Mouse (Mus musculus): ENCODE results near the gene Tcn2. TPM values are rescaled to one million over a fixed set of nuclear protein-coding genes. Genes with fewer than 3 reads are reported as not detected.

The Tcn2 gene
- polyA plus RNA-seq, 1 experiment from 2014 or later, result 21.1 TPM

DNA sequence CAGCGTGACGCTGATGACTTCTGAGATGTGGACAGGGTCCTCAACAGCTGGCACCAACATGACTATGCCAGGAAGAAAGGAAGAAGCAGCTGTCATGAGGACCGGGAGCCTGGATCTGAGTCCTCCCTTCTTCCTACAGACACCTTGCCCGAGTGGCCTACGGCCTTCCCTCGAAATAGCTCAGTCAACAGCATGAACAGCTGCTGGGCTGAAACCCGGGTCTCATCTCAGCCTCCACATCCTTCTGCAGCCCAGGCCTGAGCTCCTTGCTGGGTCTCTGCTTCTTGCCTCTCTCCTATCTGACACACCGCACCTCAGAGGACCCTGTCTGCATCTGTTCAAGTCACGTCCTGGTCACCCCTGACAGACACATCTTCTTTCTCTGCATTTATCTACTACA, 9.8 kb downstream of the Tcn2 start:
- H3K9me3 ChIP-seq (ENCODE audit: control insufficient read depth, low read length), result no peaks in the 10 kb centered on the region
- H3K4me1 ChIP-seq (replicated peaks; ENCODE audit: control insufficient read depth, insufficient read depth, low read length), result no peaks in the 10 kb centered on the region
- H3K9ac ChIP-seq (ENCODE audit: low read depth, low read length), result no peak overlapping the region
- no peak overlapping the region for H3K27ac ChIP-seq (ENCODE audit: low read depth, low read length)
- H3K4me3 ChIP-seq (ENCODE audit: low read depth, low read length), result no peak overlapping the region
- H3K4me2 ChIP-seq, result no peak overlapping the region
- ATAC-seq (replicated peaks; ENCODE audit: low FRiP score) (no peak), DNase-seq (ENCODE audit: low spot score) (no peak)
- no peaks in the 10 kb centered on the region for H3K27me3 ChIP-seq (replicated peaks; ENCODE audit: control insufficient read depth, insufficient read depth, low read length)
- peaks cover 3% of the 10 kb centered on the region; the same call in 1 of the 2 replicates for H3K36me3 ChIP-seq (ENCODE audit: control insufficient read depth, insufficient read depth, low read length)
- 88% methylated on average over 9 of the region's 9 CpGs for WGBS

DNA sequence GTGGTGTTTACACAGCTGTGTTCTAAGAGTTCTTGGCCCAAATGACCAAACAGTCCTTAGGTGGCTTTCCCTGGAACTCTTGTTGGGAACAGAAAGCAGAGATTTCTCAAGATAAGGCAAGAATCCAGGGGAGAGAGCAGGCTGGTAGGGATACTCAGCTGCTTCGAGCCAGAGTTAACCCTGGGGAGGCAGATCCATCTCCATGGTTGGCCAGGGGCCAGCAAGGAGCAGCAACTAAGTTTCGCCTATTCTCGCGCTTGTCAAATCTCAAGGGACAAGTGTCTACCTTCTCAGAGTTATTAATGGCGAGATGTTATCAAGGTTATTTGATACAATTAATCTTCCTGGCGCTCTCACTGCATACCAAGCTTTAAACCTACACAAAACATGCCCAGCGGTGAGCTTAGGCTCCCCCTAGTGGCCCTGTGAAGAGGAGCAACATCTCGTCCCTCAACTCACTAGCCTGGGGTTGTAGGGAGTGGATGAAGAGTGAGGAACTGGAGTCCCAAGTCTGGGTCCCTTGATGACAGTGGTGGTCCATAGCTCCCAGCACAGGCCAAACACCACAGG, 10.6 kb downstream of the Tcn2 start:
- WGBS, result 35% methylated on average over 8 of the region's 8 CpGs
- ATAC-seq (replicated peaks; ENCODE audit: low FRiP score), result no peak

DNA sequence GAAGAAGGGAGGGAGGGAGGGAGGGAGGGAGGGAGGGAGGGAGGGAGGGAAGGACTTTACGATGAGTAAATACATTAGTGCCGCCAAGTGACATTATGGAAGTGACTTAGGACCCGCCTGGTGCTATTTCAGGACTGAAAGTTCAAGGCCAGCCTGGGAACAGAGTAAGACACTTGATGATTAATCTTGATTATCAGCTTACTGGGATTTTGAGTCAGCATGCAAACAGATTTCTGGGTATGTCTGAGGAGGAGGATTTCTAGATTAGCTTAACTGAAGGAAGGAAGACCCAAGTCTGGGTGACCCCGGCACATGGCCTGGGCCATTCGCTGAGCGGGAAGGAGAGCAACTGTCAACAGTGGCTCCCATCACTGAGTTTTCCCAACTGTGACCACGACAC, 11.5 kb downstream of the Tcn2 start:
- no peaks in the 10 kb centered on the region; the same call in 1 of the 2 replicates for H3K36me3 ChIP-seq (ENCODE audit: control insufficient read depth, insufficient read depth, low read length)
- no peak overlapping the region for H3K9ac ChIP-seq (ENCODE audit: low read depth, low read length)
- no peaks in the 10 kb centered on the region for H3K27me3 ChIP-seq (replicated peaks; ENCODE audit: control insufficient read depth, insufficient read depth, low read length)
- H3K4me3 ChIP-seq (ENCODE audit: low read depth, low read length), result no peak overlapping the region
- DNase-seq (ENCODE audit: low spot score) (no peak), ATAC-seq (replicated peaks; ENCODE audit: low FRiP score) (no peak)
- H3K9me3 ChIP-seq (ENCODE audit: control insufficient read depth, low read length), result no peaks in the 10 kb centered on the region
- H3K4me2 ChIP-seq, result no peak overlapping the region
- H3K4me1 ChIP-seq (replicated peaks; ENCODE audit: control insufficient read depth, insufficient read depth, low read length), result no peaks in the 10 kb centered on the region
- H3K27ac ChIP-seq (ENCODE audit: low read depth, low read length), result no peak overlapping the region
- WGBS, result 89% methylated on average over 7 of the region's 7 CpGs

More for the DNA sequence above, 10.6 kb downstream of the Tcn2 start:
- Histone ChIP-seq H3K36me3 (ENCODE audit: control insufficient read depth, insufficient read depth, low read length) (peaks cover 3% of the 10 kb centered on the region; the same call in 1 of the 2 replicates), H3K27ac (ENCODE audit: low read depth, low read length) (no peak overlapping the region), H3K4me3 (ENCODE audit: low read depth, low read length) (no peak overlapping the region), H3K27me3 (replicated peaks; ENCODE audit: control insufficient read depth, insufficient read depth, low read length) (no peaks in the 10 kb centered on the region), H3K9ac (ENCODE audit: low read depth, low read length) (no peak overlapping the region), H3K4me1 (replicated peaks; ENCODE audit: control insufficient read depth, insufficient read depth, low read length) (no peaks in the 10 kb centered on the region), H3K9me3 (ENCODE audit: control insufficient read depth, low read length) (no peaks in the 10 kb centered on the region), H3K4me2 (no peak overlapping the region)
- DNase-seq (ENCODE audit: low spot score), result no peak

- Histone ChIP-seq H3K36me3 (ENCODE audit: control insufficient read depth, insufficient read depth, low read length) (no peaks in the 10 kb centered on the region; the same call in 1 of the 2 replicates), H3K27me3 (replicated peaks; ENCODE audit: control insufficient read depth, insufficient read depth, low read length) (0 out of 2 replicates have a peak, but pooled peaks cover 3% of the 10 kb centered on the region), H3K9ac (ENCODE audit: low read depth, low read length) (no peak overlapping the region), H3K9me3 (ENCODE audit: control insufficient read depth, low read length) (no peaks in the 10 kb centered on the region), H3K4me3 (ENCODE audit: low read depth, low read length) (no peak overlapping the region), H3K27ac (ENCODE audit: low read depth, low read length) (no peak overlapping the region), H3K4me2 (no peak overlapping the region), H3K4me1 (replicated peaks; ENCODE audit: control insufficient read depth, insufficient read depth, low read length) (peaks cover 4% of the 10 kb centered on the region)
- WGBS, result 62% methylated on average over 1 of the region's 1 CpGs
- DNase-seq (ENCODE audit: low spot score) (no peak), ATAC-seq (replicated peaks; ENCODE audit: low FRiP score) (no peak)
Observed at GRCm38 (mm10) chr11:3918738-3919137, 13.2 kb downstream of the Tcn2 start.

DNA sequence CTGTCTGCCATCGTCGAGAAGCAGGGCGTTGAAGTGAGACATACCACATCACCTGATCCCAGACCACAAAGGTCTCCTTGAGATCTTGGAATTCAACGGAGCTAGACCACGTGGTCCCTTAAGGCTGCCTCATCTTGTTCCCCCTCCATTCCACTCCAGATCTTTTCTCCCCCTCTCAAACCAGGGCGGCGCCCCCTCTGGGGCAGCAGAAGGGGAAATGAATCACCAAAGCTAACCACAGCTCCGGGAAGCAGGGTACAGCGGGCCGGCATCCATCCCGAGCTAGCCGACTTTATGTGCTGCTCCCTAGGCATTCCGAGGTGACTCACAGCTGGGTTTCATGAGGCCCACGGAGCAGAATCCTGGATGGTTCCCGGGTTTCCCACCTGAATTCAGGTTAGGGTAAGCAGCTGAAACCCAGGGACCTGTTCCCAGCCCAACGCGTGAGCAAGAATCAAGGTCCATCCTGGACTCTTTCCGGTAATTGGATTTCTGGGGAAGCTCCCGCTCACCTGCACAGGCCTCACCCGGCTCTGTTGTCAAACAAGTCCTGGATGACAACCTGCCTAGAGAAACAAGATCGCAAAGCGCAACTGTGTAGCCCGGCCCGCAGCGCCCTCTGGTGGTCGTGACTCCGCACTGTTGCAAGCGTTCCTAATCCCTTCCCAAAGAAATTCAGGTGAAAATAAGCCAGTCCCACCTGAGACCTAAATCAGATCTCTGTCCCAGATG, 17.7 kb downstream of the Tcn2 start, which contains the start of gene Slc35e4:
Gene Slc35e4, minus strand, starts transcription at position 556 of the 732 bp plus-strand sequence.
- H3K9me3 ChIP-seq (ENCODE audit: control insufficient read depth, low read length), result no peaks in the 10 kb centered on the region
- WGBS, result under 1% methylated on average over 28 of the region's 28 CpGs
- H3K4me1 ChIP-seq (replicated peaks; ENCODE audit: control insufficient read depth, insufficient read depth, low read length), result peaks cover 15% of the 10 kb centered on the region
- DNase-seq (ENCODE audit: low spot score) (peak; percentile 84), ATAC-seq (replicated peaks; ENCODE audit: low FRiP score) (peak; percentile 62)
- H3K4me2 ChIP-seq, result peak within 1 kb of the TSS; percentile 96
- no peak within 1 kb of the TSS for H3K27ac ChIP-seq (ENCODE audit: low read depth, low read length)
- H3K27me3 ChIP-seq (replicated peaks; ENCODE audit: control insufficient read depth, insufficient read depth, low read length), result peaks cover 20% of the 10 kb centered on the region
- peak within 1 kb of the TSS; percentile 63 for H3K4me3 ChIP-seq (ENCODE audit: low read depth, low read length)
- no peaks in the 10 kb centered on the region for H3K36me3 ChIP-seq (ENCODE audit: control insufficient read depth, insufficient read depth, low read length)
- H3K9ac ChIP-seq (ENCODE audit: low read depth, low read length), result peak within 1 kb of the TSS; percentile 50

DNA sequence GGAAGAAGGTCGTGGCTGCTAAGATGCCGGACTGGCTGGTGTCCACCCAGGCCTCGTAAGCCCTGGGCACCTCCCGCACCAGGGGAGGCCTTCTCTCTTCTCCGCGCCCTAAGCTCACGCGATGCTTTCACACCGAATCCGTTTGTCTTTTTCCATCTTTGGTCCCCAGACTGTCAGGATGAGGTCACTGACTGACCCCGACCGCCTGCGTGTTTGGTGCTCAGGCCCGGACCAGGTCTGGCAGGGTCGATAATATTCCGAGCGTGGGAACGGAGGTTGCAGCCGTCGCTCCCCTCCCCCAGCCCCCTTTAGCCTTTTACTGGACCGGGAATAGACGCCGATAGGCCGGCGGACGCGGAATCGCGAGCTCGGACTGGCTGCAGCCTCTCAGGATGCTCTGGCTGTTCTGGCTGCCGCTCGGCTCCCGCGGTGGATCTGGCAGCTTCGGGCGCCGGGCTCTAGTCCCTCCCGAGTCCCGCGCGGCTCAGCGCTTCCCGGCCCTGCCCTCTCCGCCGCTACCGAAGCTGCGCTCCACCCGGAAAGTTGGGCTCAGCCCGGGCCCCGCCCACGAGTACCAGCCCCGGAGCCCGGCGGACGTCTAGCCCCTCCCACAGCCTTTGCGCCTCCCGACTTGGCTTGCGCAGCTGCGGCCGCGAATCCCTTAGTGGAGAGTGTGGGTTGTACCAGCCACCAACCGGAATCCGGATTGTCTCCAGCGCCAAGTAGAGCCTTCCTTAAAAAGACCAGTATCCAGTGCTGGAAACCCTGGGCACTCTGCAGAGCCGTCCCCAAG, 18.4 kb downstream of the Tcn2 start:
- H3K4me1 ChIP-seq (replicated peaks; ENCODE audit: control insufficient read depth, insufficient read depth, low read length), result peaks cover 19% of the 10 kb centered on the region
- peak; percentile 80 for DNase-seq (ENCODE audit: low spot score)
- H3K4me3 ChIP-seq (ENCODE audit: low read depth, low read length), result peak overlapping the region; percentile 63
- ATAC-seq (replicated peaks; ENCODE audit: low FRiP score), result peak; percentile 80
- peaks cover 20% of the 10 kb centered on the region for H3K27me3 ChIP-seq (replicated peaks; ENCODE audit: control insufficient read depth, insufficient read depth, low read length)
- H3K9me3 ChIP-seq (ENCODE audit: control insufficient read depth, low read length), result no peaks in the 10 kb centered on the region
- H3K9ac ChIP-seq (ENCODE audit: low read depth, low read length), result peak overlapping the region; percentile 50
- H3K27ac ChIP-seq (ENCODE audit: low read depth, low read length), result no peak overlapping the region
- WGBS, result under 1% methylated on average over 65 of the region's 65 CpGs
- H3K36me3 ChIP-seq (ENCODE audit: control insufficient read depth, insufficient read depth, low read length), result no peaks in the 10 kb centered on the region
- H3K4me2 ChIP-seq, result peak overlapping the region; percentile 96

- H3K9ac ChIP-seq (ENCODE audit: low read depth, low read length), result peak overlapping the region; percentile 26; the same call in 1 of the 2 replicates
- H3K4me2 ChIP-seq, result peak overlapping the region; percentile 96
- WGBS, result 9% methylated on average over 16 of the region's 16 CpGs
- H3K27me3 ChIP-seq (replicated peaks; ENCODE audit: control insufficient read depth, insufficient read depth, low read length), result peaks cover 20% of the 10 kb centered on the region
- DNase-seq (ENCODE audit: low spot score), result peak; percentile 51
- H3K4me1 ChIP-seq (replicated peaks; ENCODE audit: control insufficient read depth, insufficient read depth, low read length), result peaks cover 19% of the 10 kb centered on the region
- H3K36me3 ChIP-seq (ENCODE audit: control insufficient read depth, insufficient read depth, low read length), result no peaks in the 10 kb centered on the region
- H3K9me3 ChIP-seq (ENCODE audit: control insufficient read depth, low read length), result no peaks in the 10 kb centered on the region
- ATAC-seq (replicated peaks; ENCODE audit: low FRiP score), result no peak
- H3K27ac ChIP-seq (ENCODE audit: low read depth, low read length), result no peak overlapping the region
- peak overlapping the region; percentile 63 for H3K4me3 ChIP-seq (ENCODE audit: low read depth, low read length)
Observed at GRCm38 (mm10) chr11:3912875-3913271, 19.1 kb downstream of the Tcn2 start.

DNA sequence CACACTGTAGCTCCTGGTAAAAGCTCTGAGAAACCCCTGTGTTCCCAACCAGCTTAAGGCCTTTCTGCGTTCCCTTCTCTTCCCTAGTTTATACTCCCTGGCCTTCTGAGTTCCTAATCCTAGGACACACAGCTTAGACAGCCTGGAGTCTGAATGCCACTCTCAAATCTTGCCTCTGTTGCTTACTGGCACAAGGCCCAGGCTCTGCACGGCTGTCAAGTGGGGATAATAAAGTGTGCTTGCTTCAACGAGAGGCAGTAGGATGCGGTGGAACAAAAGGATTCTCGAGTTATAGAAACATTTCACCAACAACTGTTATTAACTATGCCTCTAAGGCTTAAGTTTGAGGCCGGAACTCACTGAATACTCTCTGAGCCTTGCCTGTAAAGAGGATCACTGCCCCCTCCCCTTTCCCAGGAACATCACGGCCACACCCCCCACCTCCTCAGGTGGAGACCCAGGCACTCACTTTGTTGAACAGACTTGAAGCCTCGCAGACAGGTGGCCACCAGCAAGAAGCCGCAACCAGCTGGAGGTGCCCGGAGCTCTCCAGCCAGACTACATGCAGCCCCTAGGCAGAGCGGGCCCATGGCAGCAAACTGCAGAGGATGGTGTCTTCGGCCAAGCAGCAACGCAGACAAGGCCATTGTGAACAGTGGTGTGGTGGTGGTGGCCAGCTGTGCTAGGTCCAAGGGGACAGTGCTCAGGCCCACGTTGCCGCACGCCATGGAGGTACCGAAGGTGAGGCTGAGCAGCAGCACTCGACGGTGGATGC, 19.7 kb downstream of the Tcn2 start:
- DNase-seq (ENCODE audit: low spot score), result no peak
- Histone ChIP-seq H3K9ac (ENCODE audit: low read depth, low read length) (no peak overlapping the region), H3K36me3 (ENCODE audit: control insufficient read depth, insufficient read depth, low read length) (no peaks in the 10 kb centered on the region), H3K27ac (ENCODE audit: low read depth, low read length) (no peak overlapping the region), H3K4me1 (replicated peaks; ENCODE audit: control insufficient read depth, insufficient read depth, low read length) (peaks cover 19% of the 10 kb centered on the region), H3K27me3 (replicated peaks; ENCODE audit: control insufficient read depth, insufficient read depth, low read length) (peaks cover 20% of the 10 kb centered on the region), H3K9me3 (ENCODE audit: control insufficient read depth, low read length) (no peaks in the 10 kb centered on the region), H3K4me3 (ENCODE audit: low read depth, low read length) (peak overlapping the region; percentile 63), H3K4me2 (peak overlapping the region; percentile 96)
- 33% methylated on average over 19 of the region's 19 CpGs for WGBS
- ATAC-seq (replicated peaks; ENCODE audit: low FRiP score), result no peak

All from liver, embryonic 11.5 days (tissue).